Mouse (Mus musculus) heart, adult 2 months (tissue): ENCODE measurements around the gene Gm13539.

ENCODE experiments used
- CTCF ChIP-seq: fragments of 200-600 bp; IDR thresholded peaks from 2 replicates; pipeline ENCODE4 v1.8.1; 2022; ENCODE audit warnings: antibody characterized with exemption, mild to moderate bottlenecking, moderate library complexity
- POLR2A ChIP-seq: fragments of 200-500 bp; IDR thresholded peaks from 2 replicates; pipeline ENCODE4 v1.6.1; 2011; ENCODE audit warnings: mild to moderate bottlenecking, low read depth, low read length, control low read depth; ENCODE audit not compliant: insufficient read depth

DNA sequence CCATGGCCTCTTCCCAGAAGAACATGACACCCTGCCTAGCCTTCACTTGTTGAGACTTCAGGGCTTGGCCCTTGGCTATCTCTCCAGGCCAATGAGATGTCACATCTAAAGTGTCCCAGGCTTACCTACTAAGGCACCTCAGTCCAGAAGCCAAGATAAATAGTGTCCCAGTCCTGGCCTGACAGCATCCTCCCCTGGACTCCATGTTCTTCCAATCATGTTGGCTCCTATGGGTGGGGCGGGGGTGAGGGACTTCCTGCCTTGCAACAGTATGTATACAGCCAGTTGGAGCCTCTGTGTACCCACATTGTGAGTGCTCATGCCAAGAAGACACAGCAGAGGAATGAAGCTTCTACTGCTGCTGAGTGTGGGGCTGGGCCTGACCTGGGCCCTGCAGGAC, 5.3 kb upstream of the Gm13539 start, which contains the start of gene Lcn11:
- TF ChIP-seq POLR2A: no peak
- no peak for TF ChIP-seq CTCF
